In genomic region chr4:59805181-59805967, GRCm38 (mm10) we compare ENCODE assay signal across 8 mouse cellular contexts. TPM values are rescaled to one million over a fixed set of nuclear protein-coding genes. Genes with fewer than 3 reads are reported as not detected.
DNase-seq lines count a peak whose midpoint lies in the region; ATAC-seq and TF ChIP-seq lines count a peak whose summit lies in the region.

TSS of gene Snx30 (plus strand) at chr4:59805840.

- H3K9me3 ChIP-seq in ES-E14 (ENCODE audit: control insufficient read depth, insufficient read depth, low read depth, low read length), result no peaks in the 10 kb centered on the region
- H3K9me3 ChIP-seq in forebrain, embryonic 14.5 days (replicated peaks; ENCODE audit: control insufficient read depth, low read length), result no peaks in the 10 kb centered on the region
- H3K9me3 ChIP-seq in neural tube, embryonic 15.5 days (replicated peaks), result no peaks in the 10 kb centered on the region

- H3K4me3 ChIP-seq in ES-E14 (ENCODE audit: insufficient read depth in 1 of 2, low read depth in 1 of 2, low read length in 2 of 2, poor library complexity in 1 of 2, severe bottlenecking in 1 of 2), result peak within 1 kb of the TSS; percentile 84 to 98
- peak within 1 kb of the TSS; percentile 85 for H3K4me3 ChIP-seq in forebrain, embryonic 14.5 days (ENCODE audit: low read depth, low read length)
- H3K4me3 ChIP-seq in lung, adult 2 months (replicated peaks; ENCODE audit: extremely low read depth, low read depth, low read length), result peak within 1 kb of the TSS; percentile 94
- peak within 1 kb of the TSS; percentile 65 for H3K4me3 ChIP-seq in neural tube, embryonic 15.5 days (replicated peaks)

- H3K9ac ChIP-seq in ES-E14 (ENCODE audit: insufficient read depth, low read depth, low read length, poor library complexity, severe bottlenecking), result peak within 1 kb of the TSS; percentile 90
- H3K9ac ChIP-seq in forebrain, embryonic 14.5 days (ENCODE audit: low read length), result peak within 1 kb of the TSS; percentile 84
- peak within 1 kb of the TSS; percentile 74 for H3K9ac ChIP-seq in neural tube, embryonic 15.5 days (replicated peaks)

- WGBS in forebrain, embryonic 14.5 days, result 2% methylated on average over 45 of the region's 45 CpGs
- 5% methylated on average over 45 of the region's 45 CpGs for WGBS in large intestine, adult 2 months
- 4% methylated on average over 45 of the region's 45 CpGs for whole genome bisulfite sequencing in lung, adult 2 months
- WGBS in neural tube, embryonic 15.5 days, result 1% methylated on average over 45 of the region's 45 CpGs

- no peak for TF ChIP-seq CTCF in lung, adult 2 months (IDR thresholded peaks at IDR 0.05; ENCODE audit: insufficient read depth, low read length)

- peak; percentile 80 for DNase-seq in ES-E14 (ENCODE audit: low read depth, low spot score)
- peak; percentile 90 for DNase-seq in cerebellum, adult 11 months
- peak; percentile 94 for DNase-seq in forebrain, embryonic 14.5 days (ENCODE audit: low spot score)
- peak; percentile 94 for DNase-seq in heart, postnatal 14 days
- peak; percentile 57 for DNase-seq in large intestine, adult 2 months (ENCODE audit: low read depth, low spot score)
- peak; percentile 89 for DNase-seq in lung, adult 2 months
- DNase-seq in testis, postnatal 14 days (ENCODE audit: low spot score), result peak; percentile 87

- peaks cover 6 to 7% of the 10 kb centered on the region in 2 experiments; a peak in 3 of 4 replicates for H3K4me1 ChIP-seq in ES-E14 (ENCODE audit: control insufficient read depth in 2 of 2, insufficient read depth in 2 of 2, low read length in 2 of 2, poor library complexity in 1 of 2)
- H3K4me1 ChIP-seq in forebrain, embryonic 14.5 days (ENCODE audit: control insufficient read depth, insufficient read depth, low read length), result peaks cover 6% of the 10 kb centered on the region
- peaks cover 4% of the 10 kb centered on the region for H3K4me1 ChIP-seq in lung, adult 2 months (ENCODE audit: control insufficient read depth, insufficient read depth, low read length)
- peaks cover 33% of the 10 kb centered on the region for H3K4me1 ChIP-seq in neural tube, embryonic 15.5 days

- H3K4me2 ChIP-seq in forebrain, embryonic 14.5 days (ENCODE audit: low read length), result peak within 1 kb of the TSS; percentile 98
- H3K4me2 ChIP-seq in neural tube, embryonic 15.5 days, result peak within 1 kb of the TSS; percentile 61

- H3K27ac ChIP-seq in ES-E14 (ENCODE audit: insufficient read depth, low read depth, low read length, poor library complexity, severe bottlenecking), result peak within 1 kb of the TSS; percentile 6; the same call in 1 of the 2 replicates
- H3K27ac ChIP-seq in forebrain, embryonic 14.5 days (ENCODE audit: low read depth, low read length), result peak within 1 kb of the TSS; percentile 60; the same call in 1 of the 2 replicates
- peak within 1 kb of the TSS; percentile 85 for H3K27ac ChIP-seq in neural tube, embryonic 15.5 days (replicated peaks)

- intact Hi-C loops in heart, postnatal 14 days (cut with DNase I), result loop anchor here (5.0 kb wide), 2 partner anchors 42 to 122 kb away; no protein-coding TSS in a partner anchor

- no peaks in the 10 kb centered on the region for H3K27me3 ChIP-seq in forebrain, embryonic 14.5 days (replicated peaks; ENCODE audit: control insufficient read depth, insufficient read depth, low read length)
- H3K27me3 ChIP-seq in neural tube, embryonic 15.5 days (replicated peaks), result no peaks in the 10 kb centered on the region

- peak; percentile 79 for TF ChIP-seq POLR2A in lung, adult 2 months (IDR thresholded peaks at IDR 0.05; ENCODE audit: borderline replicate concordance, extremely low read depth, low read depth, low read length)

- ATAC-seq in forebrain, embryonic 14.5 days, result peak; percentile 96
- ATAC-seq in neural tube, embryonic 15.5 days (ENCODE audit: low FRiP score), result peak; percentile 95

- in situ Hi-C loops in ES-E14 (cut with MboI; ENCODE audit: low sequenced_read_pairs in 2 of 2, unreplicated experiment in 2 of 2), result no loop called here

- no peaks in the 10 kb centered on the region for H3K36me3 ChIP-seq in ES-E14 (ENCODE audit: control insufficient read depth, insufficient read depth, low read length, poor library complexity, severe bottlenecking)
- H3K36me3 ChIP-seq in forebrain, embryonic 14.5 days (ENCODE audit: control insufficient read depth, insufficient read depth, low read length), result no peaks in the 10 kb centered on the region
- no peaks in the 10 kb centered on the region for H3K36me3 ChIP-seq in neural tube, embryonic 15.5 days

TF ChIP-seq in ES-E14, 5 proteins besides CTCF, POLR2A, EP300 and RAD21:
- TF ChIP-seq ZNF384 (IDR thresholded peaks at IDR 0.05; ENCODE audit: low read depth, low read length) (no peak), HCFC1 (IDR thresholded peaks at IDR 0.05; ENCODE audit: borderline replicate concordance, insufficient read depth, low read length) (no peak), ZC3H11A (IDR thresholded peaks at IDR 0.05; ENCODE audit: borderline replicate concordance, low read depth, low read length) (no peak), CHD2 (IDR thresholded peaks at IDR 0.05; ENCODE audit: low read depth, low read length) (no peak)

RNA-seq across cellular contexts. Expression of gene Snx30, which starts in this region (rescaled TPM):
- total RNA-seq in ES-E14 (2012; rRNA removed), result 16.0 and 19.8 TPM in 2 replicates
- polyA plus RNA-seq in forebrain, embryonic 14.5 days (2014; fragmentation: Nextera tagmentation; extraction: Ambion mirVana), result 9.8 and 11.4 TPM in 2 replicates
- 1 to 10 TPM; 5.0 to 8.2 TPM for total RNA-seq in heart, postnatal 14 days (2021)
- 1.3 TPM in 2 replicates for polyA plus RNA-seq in large intestine, adult 2 months (2012; rRNA removed)
- polyA plus RNA-seq in lung, adult 2 months (2012; rRNA removed), result 5.1 and 7.0 TPM in 2 replicates
- 17.8 and 22.5 TPM in 2 replicates for polyA plus RNA-seq in neural tube, embryonic 15.5 days (2015; fragmentation: Nextera tagmentation; extraction: Ambion mirVana)

Comparison
In these comparisons a context has a peak if more than half of its experiments do, and no peak if none do; other contexts are left out.
1. Peak in every context shown above with its lines: DNase-seq, ATAC-seq, H3K4me3 ChIP-seq and H3K27ac ChIP-seq.
2. H3K27ac ChIP-seq: peak in every context shown above with its lines; median percentile 85 in neural tube, embryonic 15.5 days; 60 in forebrain, embryonic 14.5 days; 6 in ES-E14.